Mouse (Mus musculus): Measurements from ENCODE around the gene Tom1l2.

Tom1l2 gene

DNA sequence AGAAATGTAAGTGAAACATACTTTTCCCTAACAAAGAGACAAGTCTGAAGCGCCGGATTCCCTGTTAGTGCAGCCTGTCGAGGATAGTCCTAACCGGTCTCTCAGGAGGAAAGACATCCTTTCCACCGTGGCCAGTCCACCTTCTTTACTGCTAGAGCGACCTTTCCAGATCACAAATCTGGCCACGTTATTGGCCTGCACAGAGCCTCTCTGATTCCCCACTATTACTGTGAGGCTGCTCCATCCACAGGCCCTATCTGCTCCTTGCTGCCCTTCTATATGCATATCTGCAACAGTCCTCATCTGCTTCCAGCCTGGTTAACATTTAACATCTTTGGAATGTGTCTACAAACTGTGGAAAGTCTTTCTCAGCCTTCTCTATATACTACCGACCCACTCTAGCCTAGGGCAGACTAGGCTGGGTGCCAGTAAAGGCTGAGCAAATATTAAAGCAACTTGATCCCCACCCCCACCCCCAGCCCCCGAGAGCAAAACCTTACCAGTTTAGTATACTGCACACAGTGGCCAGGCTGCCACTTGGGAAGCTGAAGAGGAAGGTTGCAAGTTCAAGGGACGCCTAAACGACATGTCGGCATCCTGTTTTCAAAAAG lies 44.1 kb downstream of the Tom1l2 start:
- no peak for ATAC-seq (ENCODE audit: insufficient number of reproducible peaks, low FRiP score, low TSS enrichment)

GRCm38 (mm10) chr11:60308061-60308460 lies 44.6 kb downstream of the Tom1l2 start:
- no peak for ATAC-seq (ENCODE audit: insufficient number of reproducible peaks, low FRiP score, low TSS enrichment)

DNA sequence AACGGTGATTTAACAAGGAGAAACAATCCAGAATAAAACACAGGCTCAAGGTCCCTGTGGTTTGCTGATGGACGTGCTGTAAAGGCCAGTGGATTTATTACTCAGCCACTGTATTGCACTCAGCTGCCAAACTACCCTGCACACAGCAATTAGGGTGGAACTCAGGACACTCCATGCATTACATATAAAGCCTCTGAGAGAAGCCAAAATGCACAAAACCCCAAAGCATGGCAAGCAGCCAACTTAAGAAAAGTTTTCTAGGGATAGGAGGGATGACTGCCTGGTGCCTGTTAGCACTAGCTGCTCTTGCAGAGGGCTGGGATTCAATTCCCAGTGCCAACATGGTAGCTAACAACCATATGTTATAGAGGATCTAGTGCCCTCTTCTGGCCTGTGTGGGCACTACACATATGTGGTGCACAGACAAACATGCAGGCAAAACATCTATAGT lies 45.3 kb downstream of the Tom1l2 start:
- no peak for ATAC-seq (ENCODE audit: insufficient number of reproducible peaks, low FRiP score, low TSS enrichment)

DNA sequence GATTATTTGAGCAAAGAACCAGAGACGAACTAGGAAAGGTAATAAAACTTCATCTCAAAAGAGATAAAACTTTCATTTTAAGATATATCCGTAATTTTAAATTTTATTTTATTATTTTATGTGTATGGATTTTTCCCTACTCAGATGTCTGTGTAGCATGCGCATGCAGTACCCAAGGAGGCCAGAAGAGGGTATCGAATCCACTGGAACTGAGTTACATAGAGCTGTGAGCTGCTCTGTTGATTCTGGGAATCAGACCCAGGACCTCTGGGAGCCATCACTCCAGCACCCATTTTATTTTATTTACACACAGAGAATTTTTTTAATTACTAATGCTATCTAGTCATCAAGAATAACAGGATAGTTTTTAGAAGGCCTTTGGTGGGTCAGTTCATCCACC lies 45.9 kb downstream of the Tom1l2 start:
- ATAC-seq (ENCODE audit: insufficient number of reproducible peaks, low FRiP score, low TSS enrichment): no peak

GRCm38 (mm10) chr11:60305611-60306010 lies 47.1 kb downstream of the Tom1l2 start:
- no peak for ATAC-seq (ENCODE audit: insufficient number of reproducible peaks, low FRiP score, low TSS enrichment)

DNA sequence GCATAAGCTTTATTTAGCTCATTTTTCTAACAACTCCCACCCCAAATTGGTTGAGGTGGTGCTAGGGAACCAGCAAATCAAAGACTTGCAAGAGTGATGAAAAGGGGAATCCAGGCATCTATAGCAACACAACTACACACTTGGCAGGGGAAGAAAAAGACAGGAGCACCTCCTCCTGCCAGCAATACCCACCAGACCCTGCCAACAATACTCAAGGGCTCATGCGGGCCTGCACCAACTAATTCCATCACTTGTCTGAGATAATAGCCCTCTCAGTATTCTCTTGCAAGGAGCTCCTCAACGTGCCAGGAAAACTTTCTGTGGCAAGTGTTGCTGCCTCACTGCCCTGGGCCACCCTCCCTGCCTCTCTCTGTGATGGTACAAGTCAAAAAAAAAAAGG lies 49.2 kb downstream of the Tom1l2 start:
- ATAC-seq (ENCODE audit: insufficient number of reproducible peaks, low FRiP score, low TSS enrichment): no peak

- no peak for ATAC-seq (ENCODE audit: insufficient number of reproducible peaks, low FRiP score, low TSS enrichment)
These were observed 50.2 kb downstream of the Tom1l2 start for GRCm38 (mm10) chr11:60302354-60303083.

- no peak for ATAC-seq (ENCODE audit: insufficient number of reproducible peaks, low FRiP score, low TSS enrichment)
These were observed 51.0 kb downstream of the Tom1l2 start for GRCm38 (mm10) chr11:60301588-60302208.

DNA sequence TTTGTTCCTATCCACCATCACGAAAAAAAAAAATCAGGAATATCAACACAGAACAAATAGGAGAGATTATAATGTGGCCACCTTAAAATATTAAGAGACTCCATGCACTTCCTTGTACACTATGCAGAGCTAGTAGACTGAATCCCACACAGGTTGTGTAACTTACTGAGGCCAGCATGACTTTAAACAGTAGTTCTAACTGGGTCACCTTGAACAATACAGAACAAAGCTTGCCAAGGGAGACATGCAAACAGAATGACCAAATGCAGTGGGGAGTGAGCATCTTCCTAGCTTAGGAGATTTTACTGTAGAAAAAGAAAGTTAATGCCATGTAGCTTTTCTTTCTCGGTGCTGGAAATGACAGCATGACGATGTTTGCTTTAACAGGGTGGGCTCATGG lies 52.4 kb downstream of the Tom1l2 start:
- ATAC-seq (ENCODE audit: insufficient number of reproducible peaks, low FRiP score, low TSS enrichment): no peak

- ATAC-seq (ENCODE audit: insufficient number of reproducible peaks, low FRiP score, low TSS enrichment): no peak
These were observed 54.9 kb downstream of the Tom1l2 start for GRCm38 (mm10) chr11:60297772-60298171.

GRCm38 (mm10) chr11:60294630-60295313 lies 57.9 kb downstream of the Tom1l2 start:
- no peak for ATAC-seq (ENCODE audit: insufficient number of reproducible peaks, low FRiP score, low TSS enrichment)

- ATAC-seq (ENCODE audit: insufficient number of reproducible peaks, low FRiP score, low TSS enrichment): no peak
These were observed 58.7 kb downstream of the Tom1l2 start for GRCm38 (mm10) chr11:60293683-60294629.

DNA sequence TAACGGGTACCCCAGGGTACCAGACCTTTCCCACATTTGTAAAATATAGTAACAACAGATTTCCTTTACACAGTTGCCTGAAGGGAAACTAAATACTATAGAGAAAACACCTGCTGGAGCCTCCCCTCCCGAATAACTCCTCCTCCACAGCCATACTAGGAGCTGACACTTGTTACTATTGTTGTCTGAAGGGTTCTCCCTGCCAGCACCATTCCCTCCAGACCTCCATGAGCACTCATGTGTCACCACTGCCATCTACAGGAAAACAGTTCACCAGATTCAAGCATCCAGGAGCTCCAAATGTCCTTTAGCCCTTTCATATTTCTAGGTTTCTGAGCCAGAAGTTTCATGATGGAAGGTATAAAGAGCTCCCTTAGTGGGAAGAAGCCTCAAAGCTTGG lies 60.0 kb downstream of the Tom1l2 start:
- ATAC-seq (ENCODE audit: insufficient number of reproducible peaks, low FRiP score, low TSS enrichment): no peak

GRCm38 (mm10) chr11:60288980-60289379 lies 63.7 kb downstream of the Tom1l2 start:
- ATAC-seq (ENCODE audit: insufficient number of reproducible peaks, low FRiP score, low TSS enrichment): no peak

DNA sequence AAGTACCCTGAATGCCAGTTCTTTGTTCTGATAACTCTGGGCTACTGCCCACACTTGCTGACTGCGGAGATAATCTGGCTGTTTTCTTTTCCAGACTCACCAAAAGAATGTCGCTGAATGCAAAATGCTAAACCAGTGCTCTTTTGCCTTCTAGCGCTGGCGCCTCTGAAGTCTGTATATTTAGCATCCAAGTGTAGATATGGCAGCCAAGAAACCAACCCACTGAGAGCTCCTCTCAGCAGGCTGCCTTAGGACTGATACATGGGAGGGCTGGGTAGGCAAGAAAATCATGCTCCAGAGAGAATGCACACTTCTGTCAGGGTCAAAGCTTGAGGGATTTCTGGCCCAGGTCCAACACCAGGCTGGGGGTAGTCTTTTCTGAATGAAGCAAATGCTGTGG lies 66.4 kb downstream of the Tom1l2 start:
- ATAC-seq (ENCODE audit: insufficient number of reproducible peaks, low FRiP score, low TSS enrichment): no peak

- no peak for ATAC-seq (ENCODE audit: insufficient number of reproducible peaks, low FRiP score, low TSS enrichment)
These were observed 72.0 kb downstream of the Tom1l2 start for GRCm38 (mm10) chr11:60280429-60281414.

DNA sequence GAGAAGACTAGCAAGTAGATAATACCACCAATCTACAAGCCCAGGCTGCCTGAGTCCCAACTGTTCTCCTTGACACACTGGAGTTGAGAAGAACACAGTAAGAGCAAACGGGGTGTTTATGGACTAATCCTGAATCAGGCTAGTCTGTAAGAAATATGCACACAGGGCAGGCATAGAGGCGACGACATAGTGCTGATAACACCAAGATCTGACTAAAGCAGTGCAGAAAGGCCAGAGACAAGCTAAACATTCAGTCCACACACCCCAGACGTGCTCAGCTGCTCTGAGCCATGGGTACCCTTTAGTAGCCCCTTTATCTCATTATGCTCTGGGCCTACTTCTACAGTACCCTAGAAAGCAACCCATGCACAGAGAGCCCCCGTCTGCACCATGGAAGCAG lies 73.2 kb downstream of the Tom1l2 start:
- ATAC-seq (ENCODE audit: insufficient number of reproducible peaks, low FRiP score, low TSS enrichment): no peak

DNA sequence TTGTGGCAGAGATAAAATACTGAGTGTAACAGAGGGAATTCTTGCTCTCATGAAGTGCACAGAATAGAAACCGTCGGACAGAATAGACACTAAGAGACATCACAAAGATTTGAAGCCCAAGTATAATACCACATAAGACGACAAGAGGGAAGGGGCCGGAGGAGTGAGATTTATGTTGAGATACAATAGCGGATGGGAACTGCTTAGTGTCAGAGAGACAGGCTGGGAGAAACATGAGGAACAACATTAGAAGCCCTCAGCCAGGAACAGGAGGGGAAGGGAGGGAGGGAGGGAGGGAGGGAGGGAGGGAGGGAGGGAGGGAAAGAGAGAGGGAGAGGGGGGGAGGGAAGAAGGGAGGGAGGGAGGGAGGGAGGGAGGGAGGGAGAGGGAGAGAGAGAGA lies 74.9 kb downstream of the Tom1l2 start:
- ATAC-seq (ENCODE audit: insufficient number of reproducible peaks, low FRiP score, low TSS enrichment): no peak

All from cerebellum, adult (tissue).